Mouse (Mus musculus): ENCODE results near the gene Pxt1. TPM values are rescaled to one million over a fixed set of nuclear protein-coding genes. Genes with fewer than 3 reads are reported as not detected.
A peak's percentile ranks its signal among the peaks of the same experiment; 100 is the strongest.

Gene Pxt1
- polyA plus RNA-seq, 1 experiment from 2014 or later, result 0.24 TPM

GRCm38 (mm10) chr17:28953251-28953650 is 9.6 kb upstream of the Pxt1 start:
- 6% methylated on average over 9 of the region's 9 CpGs for WGBS
- Histone ChIP-seq H3K4me2 (ENCODE audit: low read depth, low read length) (peak overlapping the region; percentile 81), H3K9ac (ENCODE audit: low read length) (peak overlapping the region; percentile 92), H3K4me3 (ENCODE audit: low read length) (peak overlapping the region; percentile 81), H3K27ac (ENCODE audit: low read length) (peak overlapping the region; percentile 94), H3K36me3 (ENCODE audit: control insufficient read depth, insufficient read depth) (no peaks in the 10 kb centered on the region), H3K4me1 (ENCODE audit: control insufficient read depth, insufficient read depth, low read length) (peaks cover 10% of the 10 kb centered on the region), H3K9me3 (replicated peaks; ENCODE audit: control insufficient read depth, low read length) (no peaks in the 10 kb centered on the region), H3K27me3 (ENCODE audit: control insufficient read depth, insufficient read depth, low read length) (no peaks in the 10 kb centered on the region)
- ATAC-seq (replicated peaks; ENCODE audit: extremely low read depth, insufficient read depth, low FRiP score), result no peak

DNA sequence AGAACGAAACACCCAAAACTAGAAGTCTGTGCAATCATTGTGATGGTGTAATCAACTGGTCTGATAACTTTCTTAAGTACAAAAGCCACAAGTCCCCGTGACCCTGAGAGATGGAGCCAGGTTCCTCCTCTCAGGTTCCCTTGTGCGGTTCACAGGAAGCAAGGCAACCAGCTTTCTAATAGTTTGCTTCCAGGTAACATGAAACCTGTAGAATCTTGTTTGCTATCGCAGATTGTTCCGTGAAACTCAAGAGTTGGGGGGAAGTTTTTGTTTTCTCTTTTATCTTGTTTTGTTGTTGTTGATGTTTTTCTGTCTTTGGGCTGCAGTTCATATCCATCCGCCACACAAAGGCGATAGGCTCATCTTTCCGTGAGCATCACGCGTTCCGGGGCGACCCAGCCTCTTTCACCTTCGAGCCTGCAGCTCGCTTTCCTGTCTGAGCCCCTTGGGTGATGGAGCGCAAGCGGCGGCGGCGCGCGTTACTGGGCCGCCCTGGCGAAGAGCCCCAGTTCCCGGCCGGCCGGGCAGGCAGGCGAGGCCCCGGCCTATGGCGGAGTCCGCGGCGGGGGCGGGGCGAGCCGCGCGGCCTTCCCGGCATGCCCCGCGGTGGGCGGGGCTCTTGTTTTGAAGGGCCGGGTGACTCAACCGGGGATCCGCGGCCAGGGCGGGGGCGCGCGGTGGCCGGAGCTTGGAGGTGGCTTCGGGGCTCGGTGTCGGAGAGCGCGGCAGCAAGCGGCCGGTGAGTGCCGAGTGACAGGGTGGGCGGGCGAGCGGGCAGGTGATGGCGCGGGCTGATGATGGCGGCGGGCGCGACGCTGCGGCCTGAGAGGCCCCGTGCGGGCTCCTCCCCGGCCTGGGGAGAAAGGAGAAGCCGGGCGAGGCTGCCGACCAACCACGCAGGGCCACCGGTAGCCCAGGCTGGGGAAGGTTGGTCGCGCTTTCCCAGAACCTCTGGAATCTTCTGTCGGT is 8.5 kb upstream of the Pxt1 start, which contains the start of gene Kctd20:
Gene Kctd20, plus strand, starts transcription at position 120 of the 969 bp plus-strand sequence.
- WGBS, result 1% methylated on average over 80 of the region's 80 CpGs
- H3K27me3 ChIP-seq (ENCODE audit: control insufficient read depth, insufficient read depth, low read length), result no peaks in the 10 kb centered on the region
- no peaks in the 10 kb centered on the region for H3K36me3 ChIP-seq (ENCODE audit: control insufficient read depth, insufficient read depth)
- H3K9me3 ChIP-seq (replicated peaks; ENCODE audit: control insufficient read depth, low read length), result peaks cover 5% of the 10 kb centered on the region
- H3K9ac ChIP-seq (ENCODE audit: low read length), result peak within 1 kb of the TSS; percentile 92
- peak; percentile 89 for ATAC-seq (replicated peaks; ENCODE audit: extremely low read depth, insufficient read depth, low FRiP score)
- H3K4me3 ChIP-seq (ENCODE audit: low read length), result peak within 1 kb of the TSS; percentile 81
- H3K27ac ChIP-seq (ENCODE audit: low read length), result peak within 1 kb of the TSS; percentile 94
- H3K4me2 ChIP-seq (ENCODE audit: low read depth, low read length), result peak within 1 kb of the TSS; percentile 81
- peaks cover 10% of the 10 kb centered on the region for H3K4me1 ChIP-seq (ENCODE audit: control insufficient read depth, insufficient read depth, low read length)

- H3K36me3 ChIP-seq (ENCODE audit: control insufficient read depth, insufficient read depth), result no peaks in the 10 kb centered on the region
- H3K4me2 ChIP-seq (ENCODE audit: low read depth, low read length), result no peak overlapping the region
- no peak for ATAC-seq (replicated peaks; ENCODE audit: extremely low read depth, insufficient read depth, low FRiP score)
- H3K9me3 ChIP-seq (replicated peaks; ENCODE audit: control insufficient read depth, low read length), result peaks cover 7% of the 10 kb centered on the region
- H3K4me1 ChIP-seq (ENCODE audit: control insufficient read depth, insufficient read depth, low read length), result peaks cover 10% of the 10 kb centered on the region
- H3K9ac ChIP-seq (ENCODE audit: low read length), result no peak overlapping the region
- no peak overlapping the region for H3K27ac ChIP-seq (ENCODE audit: low read length)
- no peak overlapping the region for H3K4me3 ChIP-seq (ENCODE audit: low read length)
- no peaks in the 10 kb centered on the region for H3K27me3 ChIP-seq (ENCODE audit: control insufficient read depth, insufficient read depth, low read length)
- WGBS, result 62% methylated on average over 4 of the region's 4 CpGs
These were observed 7.1 kb upstream of the Pxt1 start for GRCm38 (mm10) chr17:28950751-28951150.

GRCm38 (mm10) chr17:28948661-28949060 is 5.0 kb upstream of the Pxt1 start:
- no peak for ATAC-seq (replicated peaks; ENCODE audit: extremely low read depth, insufficient read depth, low FRiP score)
- H3K27ac ChIP-seq (ENCODE audit: low read length), result no peak overlapping the region
- H3K9me3 ChIP-seq (replicated peaks; ENCODE audit: control insufficient read depth, low read length), result peaks cover 7% of the 10 kb centered on the region
- 49% methylated on average over 4 of the region's 4 CpGs for WGBS
- H3K9ac ChIP-seq (ENCODE audit: low read length), result no peak overlapping the region
- H3K4me2 ChIP-seq (ENCODE audit: low read depth, low read length), result no peak overlapping the region
- no peaks in the 10 kb centered on the region for H3K36me3 ChIP-seq (ENCODE audit: control insufficient read depth, insufficient read depth)
- H3K4me3 ChIP-seq (ENCODE audit: low read length), result no peak overlapping the region
- H3K4me1 ChIP-seq (ENCODE audit: control insufficient read depth, insufficient read depth, low read length), result peaks cover 2% of the 10 kb centered on the region
- no peaks in the 10 kb centered on the region for H3K27me3 ChIP-seq (ENCODE audit: control insufficient read depth, insufficient read depth, low read length)

DNA sequence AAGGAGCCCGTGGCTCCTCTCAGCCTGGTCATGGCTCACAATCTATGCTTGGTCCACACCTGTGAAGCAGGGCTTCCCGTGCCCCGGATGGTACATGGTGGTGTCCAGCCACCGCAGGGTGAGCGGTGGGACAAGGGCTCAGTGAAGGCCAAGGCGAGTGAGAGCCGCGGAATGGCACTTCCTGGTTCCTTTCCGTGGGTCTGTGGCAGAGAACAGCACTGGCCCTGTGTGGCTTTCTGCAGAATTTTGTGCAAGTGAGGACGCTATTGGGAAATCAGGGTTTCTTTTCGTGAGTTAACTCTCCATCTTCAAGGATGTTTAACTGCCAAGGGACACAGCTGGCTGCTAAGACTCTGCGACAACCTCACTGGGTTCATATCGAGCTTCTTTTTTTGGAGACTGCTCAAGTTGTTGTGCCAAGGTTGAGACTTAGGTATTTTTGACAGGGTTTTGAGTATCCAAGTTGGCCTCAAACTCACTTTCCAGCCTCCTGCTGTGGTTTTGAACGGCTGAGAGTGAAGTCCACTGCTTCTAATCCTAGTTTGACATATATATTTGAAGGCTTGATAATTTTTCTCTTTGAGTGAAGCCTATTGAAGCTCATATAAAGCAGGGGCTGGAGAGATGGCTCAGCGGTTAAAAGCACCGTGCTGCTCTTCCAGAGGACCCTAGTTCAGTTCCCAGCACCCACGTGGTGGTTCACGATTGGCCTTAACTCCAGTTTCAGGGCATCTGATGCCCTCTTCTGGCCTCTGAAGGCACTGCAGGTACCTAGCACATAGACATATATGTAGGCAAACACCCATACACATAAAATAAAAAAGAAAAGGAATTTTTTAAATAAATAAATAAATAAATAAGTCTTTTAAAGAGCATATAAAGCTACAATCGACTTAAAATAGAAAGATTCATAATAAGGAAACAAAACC is 3.6 kb upstream of the Pxt1 start:
- H3K4me1 ChIP-seq (ENCODE audit: control insufficient read depth, insufficient read depth, low read length), result no peaks in the 10 kb centered on the region
- H3K9ac ChIP-seq (ENCODE audit: low read length), result no peak overlapping the region
- no peak overlapping the region for H3K4me2 ChIP-seq (ENCODE audit: low read depth, low read length)
- peaks cover 7% of the 10 kb centered on the region for H3K9me3 ChIP-seq (replicated peaks; ENCODE audit: control insufficient read depth, low read length)
- H3K36me3 ChIP-seq (ENCODE audit: control insufficient read depth, insufficient read depth), result no peaks in the 10 kb centered on the region
- 89% methylated on average over 19 of the region's 19 CpGs for WGBS
- no peaks in the 10 kb centered on the region for H3K27me3 ChIP-seq (ENCODE audit: control insufficient read depth, insufficient read depth, low read length)
- H3K4me3 ChIP-seq (ENCODE audit: low read length), result no peak overlapping the region
- H3K27ac ChIP-seq (ENCODE audit: low read length), result no peak overlapping the region
- no peak for ATAC-seq (replicated peaks; ENCODE audit: extremely low read depth, insufficient read depth, low FRiP score)

DNA sequence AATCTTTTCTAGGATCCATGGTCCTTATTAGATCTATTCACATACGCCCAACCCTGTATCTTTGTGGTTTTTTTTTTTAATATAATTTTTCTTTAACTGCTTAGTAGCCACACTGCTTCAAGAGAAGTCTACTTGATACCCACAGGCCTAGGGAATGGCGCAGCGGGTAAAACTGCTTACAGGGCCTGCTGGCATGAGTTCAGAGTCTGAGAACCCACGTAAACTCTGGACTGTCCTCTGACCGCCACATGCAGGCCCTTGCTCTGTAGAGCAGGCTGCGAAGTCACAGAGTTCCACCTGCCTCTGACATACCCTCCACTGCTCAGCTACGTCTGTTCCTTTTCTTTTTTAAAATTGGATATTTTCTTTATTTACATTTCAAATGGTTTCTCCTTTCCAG is 841 bp upstream of the Pxt1 start:
- H3K4me3 ChIP-seq (ENCODE audit: low read length), result no peak overlapping the region
- H3K4me2 ChIP-seq (ENCODE audit: low read depth, low read length), result no peak overlapping the region
- H3K9ac ChIP-seq (ENCODE audit: low read length), result no peak overlapping the region
- H3K9me3 ChIP-seq (replicated peaks; ENCODE audit: control insufficient read depth, low read length), result peaks cover 7% of the 10 kb centered on the region
- 83% methylated on average over 7 of the region's 7 CpGs for WGBS
- no peak overlapping the region for H3K27ac ChIP-seq (ENCODE audit: low read length)
- no peak for ATAC-seq (replicated peaks; ENCODE audit: extremely low read depth, insufficient read depth, low FRiP score)
- H3K27me3 ChIP-seq (ENCODE audit: control insufficient read depth, insufficient read depth, low read length), result no peaks in the 10 kb centered on the region
- no peaks in the 10 kb centered on the region for H3K4me1 ChIP-seq (ENCODE audit: control insufficient read depth, insufficient read depth, low read length)
- H3K36me3 ChIP-seq (ENCODE audit: control insufficient read depth, insufficient read depth), result no peaks in the 10 kb centered on the region

GRCm38 (mm10) chr17:28942101-28942500 is 1.5 kb downstream of the Pxt1 start:
- ATAC-seq (replicated peaks; ENCODE audit: extremely low read depth, insufficient read depth, low FRiP score), result no peak

GRCm38 (mm10) chr17:28940776-28941555 is 2.7 kb downstream of the Pxt1 start:
- H3K36me3 ChIP-seq (ENCODE audit: control insufficient read depth, insufficient read depth), result no peaks in the 10 kb centered on the region
- no peaks in the 10 kb centered on the region for H3K4me1 ChIP-seq (ENCODE audit: control insufficient read depth, insufficient read depth, low read length)
- H3K9me3 ChIP-seq (replicated peaks; ENCODE audit: control insufficient read depth, low read length), result no peaks in the 10 kb centered on the region; the same call in 1 of the 2 replicates
- no peaks in the 10 kb centered on the region for H3K27me3 ChIP-seq (ENCODE audit: control insufficient read depth, insufficient read depth, low read length)
- WGBS, result 87% methylated on average over 25 of the region's 25 CpGs
- H3K27ac ChIP-seq (ENCODE audit: low read length), result no peak overlapping the region
- H3K4me2 ChIP-seq (ENCODE audit: low read depth, low read length), result no peak overlapping the region
- H3K9ac ChIP-seq (ENCODE audit: low read length), result no peak overlapping the region
- no peak overlapping the region for H3K4me3 ChIP-seq (ENCODE audit: low read length)
- ATAC-seq (replicated peaks; ENCODE audit: extremely low read depth, insufficient read depth, low FRiP score), result no peak

More at GRCm38 (mm10) chr17:28942101-28942500, 1.5 kb downstream of the Pxt1 start:
- H3K4me1 ChIP-seq (ENCODE audit: control insufficient read depth, insufficient read depth, low read length), result no peaks in the 10 kb centered on the region
- H3K4me2 ChIP-seq (ENCODE audit: low read depth, low read length), result no peak overlapping the region
- peaks cover 2% of the 10 kb centered on the region; the same call in 1 of the 2 replicates for H3K9me3 ChIP-seq (replicated peaks; ENCODE audit: control insufficient read depth, low read length)
- 80% methylated on average over 10 of the region's 11 CpGs for WGBS
- no peak overlapping the region for H3K27ac ChIP-seq (ENCODE audit: low read length)
- H3K27me3 ChIP-seq (ENCODE audit: control insufficient read depth, insufficient read depth, low read length), result no peaks in the 10 kb centered on the region
- no peak overlapping the region for H3K9ac ChIP-seq (ENCODE audit: low read length)
- H3K36me3 ChIP-seq (ENCODE audit: control insufficient read depth, insufficient read depth), result no peaks in the 10 kb centered on the region
- H3K4me3 ChIP-seq (ENCODE audit: low read length), result no peak overlapping the region

Measured in heart, embryonic 16.5 days (tissue).